Mouse (Mus musculus): Measurements from ENCODE around the gene Il23r. TPM values are rescaled to one million over a fixed set of nuclear protein-coding genes. Genes with fewer than 3 reads are reported as not detected.

The Il23r gene
- polyA plus RNA-seq, 2 experiments from 2014 or later = 0.26 TPM; not detected in 1

DNA sequence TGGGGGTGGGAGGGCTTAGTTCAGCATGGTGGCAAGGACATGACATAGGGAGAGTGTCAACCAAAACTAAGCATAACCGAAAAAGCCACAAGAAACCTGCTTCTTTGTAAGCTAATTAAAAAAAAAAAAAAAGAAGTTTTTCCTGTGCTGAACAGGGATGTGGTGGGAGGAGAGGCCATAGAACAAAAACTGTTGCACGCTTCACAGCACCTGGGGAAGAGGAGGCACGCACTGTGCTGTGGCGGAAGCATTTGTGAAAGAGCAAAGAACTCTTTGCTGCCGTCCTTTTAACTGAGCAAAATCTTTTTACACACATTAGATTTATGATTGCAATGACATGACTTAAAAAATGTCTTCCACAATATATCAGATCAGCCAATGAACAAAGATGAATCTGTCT lies 69.9 kb downstream of the Il23r start:
- ATAC-seq = no peak

DNA sequence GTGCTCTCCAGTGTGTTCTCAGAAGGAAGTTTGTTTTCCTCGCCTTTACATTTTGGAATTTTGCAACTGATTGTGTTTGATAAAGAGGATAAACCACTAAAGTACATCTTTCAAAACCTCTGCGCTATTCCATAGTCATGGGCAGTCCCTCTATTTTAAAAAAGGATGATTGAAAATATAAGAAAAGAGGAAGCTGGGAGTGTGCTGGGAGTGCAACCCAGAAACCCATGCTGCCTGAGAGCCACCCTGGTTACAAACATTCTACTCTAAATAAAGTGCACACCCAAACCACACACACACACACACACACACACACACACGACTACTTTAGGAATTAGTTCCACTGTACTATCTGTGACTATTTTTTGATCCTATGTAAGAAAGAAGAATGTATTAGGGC lies 75.1 kb downstream of the Il23r start:
- ATAC-seq = no peak

DNA sequence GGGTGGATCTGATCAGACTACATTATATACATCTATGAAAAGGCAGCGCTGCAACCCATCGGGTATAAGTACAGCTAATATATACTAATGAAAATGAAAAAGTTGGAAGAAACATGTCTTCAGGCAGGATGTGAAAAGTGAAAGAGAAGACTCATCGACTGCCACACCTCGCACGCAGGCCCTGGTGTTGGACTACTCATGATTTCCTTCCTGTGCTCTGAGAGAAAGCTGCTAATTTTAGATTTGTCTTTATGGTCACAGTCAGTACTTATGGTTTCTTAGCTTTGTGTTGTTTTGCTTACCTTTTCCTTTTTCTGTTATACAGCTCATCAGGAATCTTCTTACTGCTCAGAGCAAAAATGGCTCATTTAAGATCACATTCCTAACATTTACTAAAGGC lies 76.4 kb downstream of the Il23r start:
- peak; percentile 85 for ATAC-seq

DNA sequence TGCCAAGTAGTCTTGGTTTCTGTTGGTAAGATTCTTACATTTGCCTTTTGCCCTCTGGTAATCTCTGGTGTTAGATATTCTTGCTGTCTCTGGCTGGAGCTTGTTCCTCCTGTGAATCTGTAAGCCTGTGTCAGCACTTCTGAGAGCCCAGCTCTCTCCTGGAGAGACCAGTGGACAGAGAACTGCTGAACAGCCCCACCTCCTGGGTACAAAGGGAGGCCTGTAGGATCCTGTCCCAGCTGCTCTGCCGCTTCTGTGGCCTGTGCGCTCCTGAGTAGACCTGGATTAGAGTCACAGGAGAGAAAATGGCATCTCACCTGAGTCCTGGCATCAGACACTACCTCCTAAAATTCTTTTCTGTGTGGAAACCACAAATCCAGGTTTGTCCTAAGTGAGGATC lies 78.3 kb downstream of the Il23r start:
- ATAC-seq = no peak

DNA sequence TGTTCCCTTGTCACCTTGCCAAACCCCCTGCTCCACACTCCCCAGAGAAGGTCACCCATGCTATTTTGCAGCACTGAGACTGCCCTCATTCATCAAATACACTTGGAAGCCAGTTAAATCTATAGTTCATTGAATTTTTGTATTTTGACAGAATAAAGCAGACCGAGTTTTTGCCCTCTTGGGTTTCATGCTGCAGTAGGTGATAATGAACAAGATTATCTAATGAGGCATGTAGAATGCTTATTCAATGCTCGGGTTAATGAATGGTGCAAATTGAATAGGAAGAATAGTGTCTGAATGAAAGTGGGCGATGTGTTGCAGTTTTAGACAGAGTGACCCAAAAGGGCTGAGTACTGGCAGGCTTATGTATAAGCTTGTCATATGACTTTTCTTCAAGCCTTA lies 86.4 kb downstream of the Il23r start:
- no peak for ATAC-seq

DNA sequence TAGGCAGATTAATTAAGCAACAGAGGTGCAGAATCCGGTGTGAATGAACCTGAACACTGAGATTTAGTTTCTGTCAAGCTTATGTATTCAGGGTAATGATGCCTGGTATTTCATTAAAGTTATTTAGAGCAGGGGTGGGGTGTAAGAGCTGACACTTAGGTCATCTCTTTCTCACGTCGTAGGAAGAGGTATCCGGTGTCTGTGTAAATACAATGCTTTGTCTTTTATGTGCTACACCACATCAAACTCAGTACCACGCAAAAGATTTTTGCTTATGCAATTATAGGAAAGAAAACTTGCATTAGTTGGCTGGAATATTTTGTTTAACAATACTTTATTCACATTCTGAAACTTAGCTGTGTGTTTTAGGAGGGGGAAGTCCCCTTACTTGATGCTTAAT lies 92.1 kb downstream of the Il23r start:
- no peak for ATAC-seq

DNA sequence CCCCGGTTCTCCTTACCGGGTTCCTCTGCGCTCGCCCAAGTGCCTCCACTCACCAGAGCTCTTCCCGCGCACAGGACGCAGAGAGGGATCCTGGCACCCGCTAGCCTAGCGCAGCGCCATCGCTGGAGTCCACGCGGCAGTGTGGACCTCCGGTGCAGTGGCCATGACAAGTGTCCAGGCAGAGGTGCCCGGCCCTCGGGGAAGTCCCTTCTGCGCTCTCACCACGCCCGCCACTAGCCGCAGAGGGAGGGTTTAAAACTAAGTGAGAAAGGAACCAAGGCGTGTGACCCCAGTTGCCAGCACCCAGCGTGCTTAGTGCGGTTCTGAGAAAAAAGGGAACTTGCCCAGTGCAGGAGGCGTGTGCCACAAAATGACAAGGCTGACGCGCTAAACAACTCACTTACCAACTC lies 115.7 kb downstream of the Il23r start, which contains the start of gene Il12rb2:
Gene Il12rb2, minus strand, starts transcription at position 207 of the 410 bp plus-strand sequence.
- peak; percentile 43 for ATAC-seq

Other genes starting within 250 kb of the Il23r start
- gene Il12rb2, start 115.7 kb downstream of the Il23r start, polyA plus RNA-seq (2017; shearing (Covaris generic)) = 1 to 10 TPM; 1.3 to 2.1 TPM
- gene Tacstd2, start 43.9 kb upstream of the Il23r start, polyA plus RNA-seq (2017; shearing (Covaris generic)) = not detected